Mouse (Mus musculus): ENCODE results near the gene Lat2.
A peak's percentile ranks its signal among the peaks of the same experiment; 100 is the strongest.

The Lat2 gene

GRCm38 (mm10) chr5:134611810-134612521, 2.9 kb downstream of the Lat2 start:
- DNase-seq (ENCODE audit: low spot score): no peak

GRCm38 (mm10) chr5:134609916-134610643, 4.7 kb downstream of the Lat2 start:
- no peak for DNase-seq (ENCODE audit: low spot score)

- DNase-seq (ENCODE audit: low spot score): no peak
Observed at GRCm38 (mm10) chr5:134607121-134607520, 7.7 kb downstream of the Lat2 start.

- no peak for DNase-seq (ENCODE audit: low spot score)
Observed at GRCm38 (mm10) chr5:134606314-134606713, 8.5 kb downstream of the Lat2 start.

GRCm38 (mm10) chr5:134604376-134604775, 10.4 kb downstream of the Lat2 start:
- no peak for DNase-seq (ENCODE audit: low spot score)

- DNase-seq (ENCODE audit: low spot score): no peak
Observed at GRCm38 (mm10) chr5:134597711-134598110, 17.1 kb downstream of the Lat2 start.

- DNase-seq (ENCODE audit: low spot score): no peak
Observed at GRCm38 (mm10) chr5:134593093-134593492, 21.7 kb downstream of the Lat2 start.

- DNase-seq (ENCODE audit: low spot score): no peak
Observed at GRCm38 (mm10) chr5:134592026-134592581, 22.7 kb downstream of the Lat2 start.

GRCm38 (mm10) chr5:134589900-134590299, 24.9 kb downstream of the Lat2 start:
- DNase-seq (ENCODE audit: low spot score): no peak

- DNase-seq (ENCODE audit: low spot score): no peak
Observed at GRCm38 (mm10) chr5:134584798-134585197, 30.0 kb downstream of the Lat2 start.

- DNase-seq (ENCODE audit: low spot score): no peak
Observed at GRCm38 (mm10) chr5:134583884-134584213, 31.0 kb downstream of the Lat2 start.

- DNase-seq (ENCODE audit: low spot score): no peak
Observed at GRCm38 (mm10) chr5:134583006-134583883, 31.6 kb downstream of the Lat2 start.

- peak; percentile 90 for DNase-seq (ENCODE audit: low spot score)
Observed at GRCm38 (mm10) chr5:134582221-134582907, 32.5 kb downstream of the Lat2 start.

- no peak for DNase-seq (ENCODE audit: low spot score)
Observed at GRCm38 (mm10) chr5:134581146-134581545, 33.7 kb downstream of the Lat2 start, which contains the start of gene Rfc2. Gene Rfc2, plus strand, starts transcription at chr5:134581366.

- DNase-seq (ENCODE audit: low spot score): no peak
Observed at GRCm38 (mm10) chr5:134579135-134579534, 35.7 kb downstream of the Lat2 start.

- no peak for DNase-seq (ENCODE audit: low spot score)
Observed at GRCm38 (mm10) chr5:134577534-134577933, 37.3 kb downstream of the Lat2 start.

GRCm38 (mm10) chr5:134576517-134577220, 38.2 kb downstream of the Lat2 start:
- no peak for DNase-seq (ENCODE audit: low spot score)

GRCm38 (mm10) chr5:134575833-134576232, 39.0 kb downstream of the Lat2 start:
- no peak for DNase-seq (ENCODE audit: low spot score)

GRCm38 (mm10) chr5:134572508-134573214, 42.2 kb downstream of the Lat2 start:
- no peak for DNase-seq (ENCODE audit: low spot score)

- DNase-seq (ENCODE audit: low spot score): no peak
Observed at GRCm38 (mm10) chr5:134571730-134572507, 42.9 kb downstream of the Lat2 start.
